Mouse (Mus musculus) ES-Bruce4 (cell line): ENCODE measurements around the gene Cpa3. TPM values are rescaled to one million over a fixed set of nuclear protein-coding genes. Genes with fewer than 3 reads are reported as not detected.

Experiments
- H3K27ac ChIP-seq: 2 replicates; pipeline ENCODE4 v1.5.1; 2012; ENCODE audit warnings: low read length, inconsistent platforms; ENCODE audit not compliant: insufficient read depth
- H3K27me3 ChIP-seq: 2 replicates; pipeline ENCODE4 v1.6.1; 2012; ENCODE audit warnings: mild to moderate bottlenecking, low read length, inconsistent platforms; ENCODE audit not compliant: control insufficient read depth, poor library complexity, insufficient read depth, severe bottlenecking
- H3K36me3 ChIP-seq: 2 replicates; pipeline ENCODE4 v1.6.1; 2012; ENCODE audit warnings: inconsistent platforms, mild to moderate bottlenecking, low read length, moderate library complexity; ENCODE audit not compliant: control insufficient read depth, poor library complexity, insufficient read depth, severe bottlenecking
- H3K4me1 ChIP-seq: one replicate; pipeline ENCODE4 v1.8.1; 2011; ENCODE audit warnings: low read length; ENCODE audit not compliant: control insufficient read depth, insufficient read depth
- H3K4me3 ChIP-seq: 2 replicates; pipeline ENCODE4 v1.5.1; 2011; ENCODE audit warnings: low read depth, mild to moderate bottlenecking, low read length
- H3K9ac ChIP-seq: 2 replicates; pipeline ENCODE4 v1.6.1; 2012; ENCODE audit warnings: low read depth, mild to moderate bottlenecking, inconsistent platforms; ENCODE audit not compliant: poor library complexity, severe bottlenecking
- H3K9me3 ChIP-seq: replicated peaks from 2 replicates; pipeline ENCODE4 v1.6.1; 2012; ENCODE audit warnings: mild to moderate bottlenecking, low read length, inconsistent platforms; ENCODE audit not compliant: control insufficient read depth, poor library complexity, insufficient read depth, severe bottlenecking
- CTCF ChIP-seq: IDR thresholded peaks from one replicate; pipeline ENCODE4 v1.8.1; 2011; ENCODE audit warnings: low read depth, low read length
- EP300 ChIP-seq: IDR thresholded peaks from 2 replicates; pipeline ENCODE4 v1.6.1; 2011; ENCODE audit warnings: low read depth, low read length; ENCODE audit not compliant: insufficient read depth
- POLR2A ChIP-seq: IDR thresholded peaks from one replicate; pipeline ENCODE4 v1.8.1; 2011; ENCODE audit warnings: low read length; ENCODE audit not compliant: insufficient read depth
- polyA plus RNA-seq: library from polyadenylated mRNA; stranded (reverse); fragments of >200 nt; gene quantifications from 2 replicates; pipeline ENCODE4 v1.2.4, GENCODE M21; 2011; ENCODE audit warnings: low read depth; ENCODE audit not compliant: missing spikeins, insufficient read depth, insufficient read length

Gene Cpa3
- not detected in 2 replicates for polyA plus RNA-seq

- H3K9ac ChIP-seq = no peak within 1 kb of the TSS
- H3K9me3 ChIP-seq = no peaks in the 10 kb centered on the region
- no peaks in the 10 kb centered on the region for H3K36me3 ChIP-seq
- H3K27me3 ChIP-seq = no peaks in the 10 kb centered on the region
- H3K27ac ChIP-seq = no peak within 1 kb of the TSS
- no peak within 1 kb of the TSS for H3K4me3 ChIP-seq
- no peaks in the 10 kb centered on the region for H3K4me1 ChIP-seq
- TF ChIP-seq EP300 (no peak), POLR2A (no peak), CTCF (no peak)
Observed at GRCm38 (mm10) chr3:20242050-20242449, at the start of gene Cpa3. TSS of gene Cpa3 (minus strand) at chr3:20242181.

DNA sequence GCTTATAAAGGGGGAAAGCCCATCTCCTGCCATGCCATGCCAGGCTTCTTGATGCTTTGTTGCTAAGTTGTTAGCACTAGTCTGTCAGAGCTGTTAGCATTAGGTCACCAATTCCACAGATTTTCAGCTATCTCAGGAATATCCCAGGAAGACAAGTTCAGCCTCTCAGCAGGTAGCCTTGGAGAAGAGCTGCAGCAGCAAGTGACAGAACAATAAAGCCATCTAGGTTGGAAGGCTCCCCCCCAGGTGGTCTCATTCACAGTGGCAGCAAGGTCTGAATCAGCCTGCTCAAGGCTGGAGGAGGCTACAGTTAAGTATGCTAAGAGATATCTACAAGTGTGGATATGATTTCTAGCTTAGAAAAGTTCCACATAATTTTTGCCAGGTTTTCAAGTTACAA, 49.4 kb upstream of the Cpa3 start:
- Histone ChIP-seq H3K9me3 (no peaks in the 10 kb centered on the region; the same call in 1 of the 2 replicates), H3K36me3 (no peaks in the 10 kb centered on the region), H3K4me1 (no peaks in the 10 kb centered on the region)

GRCm38 (mm10) chr3:20288761-20289160, 46.8 kb upstream of the Cpa3 start:
- H3K4me3 ChIP-seq = no peak overlapping the region
- no peak for TF ChIP-seq EP300
- TF ChIP-seq CTCF = no peak
- no peak for TF ChIP-seq POLR2A
- H3K9ac ChIP-seq = no peak overlapping the region
- H3K4me1 ChIP-seq = no peaks in the 10 kb centered on the region
- no peaks in the 10 kb centered on the region for H3K36me3 ChIP-seq
- H3K9me3 ChIP-seq = peaks cover 9% of the 10 kb centered on the region
- no peaks in the 10 kb centered on the region for H3K27me3 ChIP-seq
- no peak overlapping the region for H3K27ac ChIP-seq

More for the DNA sequence above, 49.4 kb upstream of the Cpa3 start:
- TF ChIP-seq CTCF = no peak
- no peak for TF ChIP-seq POLR2A
- no peak for TF ChIP-seq EP300
- no peak overlapping the region for H3K9ac ChIP-seq
- H3K4me3 ChIP-seq = no peak overlapping the region
- H3K27me3 ChIP-seq = no peaks in the 10 kb centered on the region
- no peak overlapping the region for H3K27ac ChIP-seq

DNA sequence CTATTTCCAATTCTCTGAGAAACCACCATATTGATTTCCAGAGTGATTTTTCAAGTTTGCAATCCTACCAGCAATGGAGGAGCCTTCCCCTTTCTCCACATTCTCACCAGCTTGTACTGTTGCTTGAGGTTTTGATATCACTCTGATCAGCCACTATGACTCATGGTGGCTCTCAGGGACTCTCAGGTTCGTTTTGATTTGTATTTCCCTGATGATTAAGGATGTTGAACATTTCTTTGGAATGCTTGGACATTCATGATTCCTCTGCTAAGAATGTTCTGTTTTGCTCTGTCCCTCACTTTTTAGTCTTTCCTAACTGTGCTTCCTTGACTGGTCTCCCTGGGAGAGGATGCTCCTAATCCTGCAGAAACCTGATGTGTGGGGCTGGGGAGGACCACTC, 39.8 kb upstream of the Cpa3 start:
- H3K36me3 ChIP-seq = no peaks in the 10 kb centered on the region
- H3K4me3 ChIP-seq = no peak overlapping the region
- H3K9me3 ChIP-seq = peaks cover 9% of the 10 kb centered on the region; the same call in 1 of the 2 replicates
- no peaks in the 10 kb centered on the region for H3K4me1 ChIP-seq
- TF ChIP-seq CTCF = no peak
- TF ChIP-seq EP300 = no peak
- no peak overlapping the region for H3K9ac ChIP-seq
- H3K27ac ChIP-seq = no peak overlapping the region
- no peaks in the 10 kb centered on the region for H3K27me3 ChIP-seq

GRCm38 (mm10) chr3:20275633-20276032, 33.7 kb upstream of the Cpa3 start, which contains the start of gene Cpb1:
TSS of gene Cpb1 (minus strand) at chr3:20275733.
- H3K36me3 ChIP-seq = no peaks in the 10 kb centered on the region
- no peaks in the 10 kb centered on the region for H3K9me3 ChIP-seq
- H3K4me3 ChIP-seq = no peak within 1 kb of the TSS
- TF ChIP-seq EP300 (no peak), CTCF (no peak), POLR2A (no peak)
- no peaks in the 10 kb centered on the region for H3K4me1 ChIP-seq
- no peak within 1 kb of the TSS for H3K9ac ChIP-seq
- H3K27ac ChIP-seq = no peak within 1 kb of the TSS
- H3K27me3 ChIP-seq = no peaks in the 10 kb centered on the region

DNA sequence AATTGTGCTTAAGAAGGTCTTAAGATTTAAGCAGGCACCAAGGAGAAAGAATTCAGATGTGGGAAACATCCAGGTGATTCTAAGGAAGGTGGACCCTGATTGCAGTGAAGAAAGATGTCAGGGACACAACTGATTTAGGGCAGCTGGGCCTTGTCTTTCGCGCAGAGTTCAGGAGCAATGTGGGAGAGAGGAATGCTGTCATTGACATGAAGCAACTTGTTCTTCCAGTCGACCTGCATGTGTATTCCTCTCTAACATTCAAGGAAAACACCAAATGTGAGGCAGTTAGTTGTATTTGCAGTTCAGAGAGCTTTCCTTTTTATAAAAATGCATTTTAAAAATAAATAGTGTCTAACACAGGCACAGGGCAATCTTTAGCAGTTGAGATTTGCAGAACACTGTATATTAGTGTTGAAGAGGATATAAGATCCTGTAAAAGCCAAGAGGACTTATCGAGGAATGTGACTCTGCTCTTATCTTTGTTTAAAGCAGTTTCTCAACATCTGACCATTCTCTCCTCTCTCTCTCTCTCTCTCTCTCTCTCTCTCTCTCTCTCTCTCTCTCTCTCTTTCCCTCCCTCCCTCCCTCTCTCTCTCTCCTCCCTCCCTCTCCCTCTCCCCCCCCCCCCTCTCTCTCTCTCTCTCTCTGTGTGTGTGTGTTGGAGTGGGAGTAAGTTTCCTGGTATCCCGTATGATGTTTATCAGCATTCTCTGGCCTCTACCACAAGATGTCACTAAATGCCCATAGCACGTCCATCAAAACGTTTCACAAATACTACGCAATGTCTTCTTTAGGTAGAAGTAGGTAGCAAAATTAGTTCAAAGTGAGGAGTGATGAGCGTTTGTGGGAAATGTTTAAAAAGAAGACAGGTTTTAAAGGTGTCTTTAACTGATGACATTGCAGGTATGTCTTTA, 12.8 kb upstream of the Cpa3 start:
- Histone ChIP-seq H3K27ac (no peak overlapping the region), H3K36me3 (no peaks in the 10 kb centered on the region), H3K9ac (no peak overlapping the region), H3K4me3 (no peak overlapping the region), H3K27me3 (no peaks in the 10 kb centered on the region), H3K9me3 (no peaks in the 10 kb centered on the region), H3K4me1 (no peaks in the 10 kb centered on the region)
- TF ChIP-seq CTCF (no peak), EP300 (no peak)
